Mouse (Mus musculus) heart, postnatal 14 days (tissue): ENCODE data around the gene Mrpl11. TPM values are rescaled to one million over a fixed set of nuclear protein-coding genes. Genes with fewer than 3 reads are reported as not detected.
"Not testable (repeated sequence)": the region's sequence is repeated elsewhere in the genome, so short reads cannot be mapped to it uniquely, and the experiment has no call there.

ENCODE experiments used
- DNase-seq, 2 experiments: peaks; one replicate each; pipeline ENCODE4 v3.0.0; 2021 to 2022
- intact Hi-C: fragments of 180-260 bp; cut with DNase I; formaldehyde crosslinking; loops from one replicate; pipeline ENCODE4 v1.15.1; 2025
- total RNA-seq, 2 experiments: library from RNA; stranded (reverse); gene quantifications; 2 replicates each; pipeline ENCODE4 v1.2.3; 2021

Gene Mrpl11
- total RNA-seq, 2 experiments from 2014 or later = 54.4 to 59.0 TPM

DNA sequence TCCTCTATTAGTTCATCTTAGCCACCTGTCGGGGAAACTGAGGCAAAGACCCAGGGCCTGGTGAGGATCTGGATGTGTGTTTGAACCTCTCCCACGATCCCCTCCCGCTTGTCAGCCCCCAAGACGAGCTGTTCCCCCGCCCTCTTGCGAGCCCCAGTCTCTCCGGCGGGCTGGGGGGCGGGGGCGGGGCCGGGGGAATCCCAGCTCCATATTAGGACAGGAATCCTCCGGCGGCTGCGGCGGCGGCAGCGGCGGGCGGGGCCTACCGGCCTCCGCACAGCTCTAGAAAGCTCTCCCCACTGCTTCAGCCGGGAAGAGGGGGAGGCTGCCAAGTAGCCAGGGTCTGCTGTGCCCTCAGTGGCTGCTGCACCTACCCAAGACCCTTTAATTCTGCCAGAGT lies 28.8 kb downstream of the Mrpl11 start:
- intact Hi-C loops = no loop called here

DNA sequence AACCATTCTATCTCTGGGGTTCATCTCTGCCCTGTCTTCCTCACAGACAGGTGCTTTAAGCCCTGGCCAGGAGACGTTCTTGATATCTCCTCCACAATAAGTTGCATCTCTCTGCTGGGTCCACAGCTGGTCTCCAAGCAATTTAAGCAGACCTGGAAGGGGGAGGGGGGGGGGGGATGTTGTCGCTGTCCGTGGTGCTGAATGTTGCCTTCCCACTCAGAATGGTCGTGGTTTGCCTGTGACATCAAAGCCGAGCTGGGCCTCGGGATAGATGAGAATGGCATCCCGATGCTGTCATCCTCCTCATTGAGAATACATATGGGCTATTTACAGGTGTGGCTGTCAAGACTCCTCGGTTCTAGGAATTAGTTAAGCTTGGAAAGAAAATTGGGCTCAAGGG lies 30.4 kb downstream of the Mrpl11 start:
- intact Hi-C loops = no loop called here

More for the DNA sequence above, 28.8 kb downstream of the Mrpl11 start:
- DNase-seq = no peak

DNA sequence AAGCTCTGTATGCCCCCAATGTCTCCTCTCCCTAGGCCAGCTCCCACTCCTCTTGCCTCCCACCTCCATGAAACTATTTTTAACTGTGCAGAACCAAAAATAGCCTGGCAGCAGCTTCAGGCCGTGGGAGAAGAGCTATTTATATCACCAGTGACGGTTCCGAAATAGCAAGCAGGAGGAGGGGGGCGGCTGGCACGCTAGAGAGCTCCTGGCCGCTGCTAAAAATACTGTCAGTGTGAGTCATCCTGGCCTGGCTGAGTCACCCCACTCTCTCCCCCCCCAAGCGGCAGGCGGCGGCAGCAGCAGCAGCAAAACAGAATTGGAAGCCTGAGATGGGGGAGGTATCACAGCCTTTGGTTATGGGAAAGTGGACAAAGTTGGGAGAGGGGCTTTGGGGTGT lies 31.0 kb downstream of the Mrpl11 start:
- intact Hi-C loops = no loop called here
- DNase-seq = peak; percentile 69 to 81

More for the DNA sequence above, 30.4 kb downstream of the Mrpl11 start:
- no peak for DNase-seq

DNA sequence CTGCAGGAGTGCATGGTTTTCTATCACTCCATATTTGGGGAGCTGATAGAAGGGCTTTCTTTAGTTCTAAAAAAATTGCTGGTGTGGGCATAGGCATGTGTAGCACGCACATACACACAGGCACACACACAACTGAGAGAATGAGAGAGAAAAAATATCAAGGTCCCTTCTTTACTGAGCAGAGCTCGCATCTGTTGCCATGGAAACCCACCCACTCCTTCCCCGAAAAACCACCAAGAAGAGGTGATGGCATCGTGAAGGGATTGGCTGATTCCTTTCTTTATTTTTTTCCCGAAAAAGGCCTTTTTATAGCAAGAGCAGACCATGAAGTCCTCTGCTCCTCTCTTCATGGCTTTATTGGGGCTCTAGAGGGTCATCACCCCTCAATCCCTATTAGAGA lies 32.1 kb downstream of the Mrpl11 start:
- no peak for DNase-seq
- intact Hi-C loops = no loop called here

DNA sequence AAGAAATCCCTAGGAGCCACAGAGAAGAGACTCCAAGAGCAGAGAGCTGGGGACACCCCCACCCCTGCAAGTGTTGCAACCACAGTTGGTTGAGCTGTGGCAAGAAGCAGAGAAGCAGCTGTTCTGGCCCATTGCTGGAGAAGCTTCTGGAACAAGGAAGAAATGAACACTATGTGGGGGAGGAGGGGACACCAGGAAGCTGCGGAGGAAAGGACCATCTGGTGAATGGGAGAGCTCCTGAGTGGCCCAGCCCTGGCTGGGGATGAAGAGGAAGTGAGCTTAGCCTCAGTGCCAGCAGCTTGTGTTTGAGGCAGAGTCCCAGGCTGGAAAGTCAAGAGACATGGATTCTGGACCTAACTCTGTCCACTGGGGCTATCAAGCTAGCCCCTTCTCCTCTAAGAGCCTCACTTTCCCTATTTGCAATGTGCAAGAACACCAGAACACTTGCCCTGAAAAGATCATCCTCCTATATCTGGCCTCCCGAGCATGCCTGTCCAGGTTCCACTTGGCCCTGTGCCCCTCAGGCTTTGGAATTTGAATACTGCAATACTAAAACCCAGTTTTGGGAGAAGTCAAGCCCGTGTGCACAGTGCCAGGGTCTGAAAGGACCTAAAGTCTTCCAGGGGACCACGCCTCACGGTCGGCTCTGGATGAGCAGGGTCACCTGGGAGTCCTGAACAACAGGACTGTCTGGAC lies 37.6 kb downstream of the Mrpl11 start:
- intact Hi-C loops = loop anchor here (5.0 kb wide), 1 partner anchor 372 kb away; the partner anchor contains the start of gene Rce1

DNA sequence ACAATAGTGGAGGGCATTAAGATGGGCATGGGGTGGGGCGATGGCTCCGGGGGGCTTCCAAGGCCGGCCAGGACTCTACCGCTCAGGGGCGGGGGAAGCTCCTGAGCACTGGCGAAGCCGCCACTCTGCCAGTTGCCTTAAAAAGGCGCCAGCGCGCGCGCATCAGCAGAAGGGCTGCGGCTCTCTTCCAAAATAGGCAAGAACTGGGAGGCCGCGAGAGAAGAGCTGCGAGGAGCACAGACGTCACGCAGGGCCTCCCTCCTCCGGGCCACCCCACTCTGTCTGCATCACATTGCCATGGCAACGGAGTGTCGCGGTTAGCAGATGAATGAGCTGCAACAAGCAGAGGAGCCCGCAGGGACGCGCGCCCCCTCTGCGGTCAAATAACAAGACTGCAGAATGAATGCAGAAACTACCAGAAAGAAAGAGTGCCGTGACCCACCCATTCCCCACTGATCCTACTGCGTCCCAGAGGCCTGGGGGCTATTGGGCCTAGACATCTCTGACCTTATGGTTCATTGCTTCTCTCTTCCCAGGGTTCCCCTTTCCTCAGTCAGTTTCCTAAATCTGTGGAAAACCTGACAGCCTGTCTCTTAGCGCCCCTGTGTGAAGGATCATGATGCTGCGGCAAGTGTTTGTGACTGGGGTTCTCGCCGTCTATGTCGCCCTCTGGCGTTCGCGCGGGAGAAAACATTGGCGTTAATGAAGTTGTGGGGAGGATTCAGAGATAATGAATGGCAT lies 39.9 kb downstream of the Mrpl11 start:
- intact Hi-C loops = loop anchor here (1.0 to 5.0 kb wide), 2 partner anchors 21 to 375 kb away; partner anchors contain the start of gene Rce1
- DNase-seq = peak; percentile 78 to 85

More for the DNA sequence above, 37.6 kb downstream of the Mrpl11 start:
- DNase-seq = no peak

DNA sequence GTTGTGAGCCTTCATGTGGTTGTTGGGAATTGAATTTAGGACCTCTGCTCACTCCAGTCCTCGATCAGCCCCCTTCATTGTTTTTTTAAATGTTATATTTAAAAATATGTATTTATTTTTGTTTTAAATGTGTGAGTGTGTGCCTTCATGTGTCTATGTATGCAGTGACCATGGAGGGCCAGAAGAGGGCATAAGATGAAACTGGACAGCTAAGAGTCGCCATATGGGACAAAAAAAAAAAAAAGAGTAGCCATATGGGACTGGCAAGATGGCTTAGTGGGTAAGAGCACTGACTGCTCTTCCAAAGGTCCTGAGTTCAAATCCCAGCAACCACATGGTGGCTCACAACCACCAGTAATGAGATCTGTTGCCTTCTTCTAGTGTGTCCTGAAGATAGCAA lies 41.7 kb downstream of the Mrpl11 start:
- intact Hi-C loops = loop anchor here (5.0 kb wide), 1 partner anchor 376 kb away; the partner anchor contains the start of gene Rce1
- DNase-seq = not testable (repeated sequence)

DNA sequence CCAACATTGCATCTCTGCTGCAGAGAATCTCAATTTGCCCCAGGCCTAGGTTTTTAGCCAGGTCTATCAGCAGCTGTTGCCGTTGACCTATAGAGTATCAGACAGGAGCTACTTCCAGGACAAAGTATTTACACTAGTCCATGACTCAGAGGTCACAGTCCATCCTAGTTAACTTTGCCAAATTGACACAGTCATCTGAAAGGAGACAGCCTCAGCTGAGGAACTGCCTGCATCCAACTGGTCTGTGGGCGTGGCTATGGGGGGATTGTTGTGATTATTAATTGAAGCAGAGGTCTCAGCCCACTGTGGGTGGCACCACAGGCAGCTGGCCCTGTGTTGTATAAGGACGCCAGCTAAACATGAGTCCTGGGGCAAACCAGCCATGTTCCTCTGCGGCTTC lies 43.0 kb downstream of the Mrpl11 start:
- intact Hi-C loops = loop anchor here (5.0 kb wide), 1 partner anchor 378 kb away; the partner anchor contains the start of gene Rce1
- no peak for DNase-seq

DNA sequence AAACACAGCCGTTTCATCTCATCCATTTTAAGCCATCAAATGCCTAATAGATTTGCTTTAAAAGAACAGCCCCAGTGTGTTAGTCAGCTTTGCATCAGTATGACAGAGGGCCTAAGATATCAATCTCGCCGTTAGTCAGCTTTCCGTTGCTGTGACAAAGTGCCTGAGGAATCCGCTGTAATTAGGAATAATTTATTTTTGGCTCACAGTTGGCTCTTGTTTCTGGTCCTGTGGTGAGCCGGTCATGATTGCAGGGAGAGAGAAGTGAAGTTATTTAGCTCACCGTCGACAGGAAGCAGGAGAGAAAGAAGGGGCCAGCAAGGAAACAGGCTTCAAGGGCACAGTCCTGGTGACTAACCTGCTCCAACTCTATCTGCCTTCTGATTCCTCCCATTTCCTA lies 51.2 kb downstream of the Mrpl11 start:
- intact Hi-C loops = no loop called here
- no peak for DNase-seq

DNA sequence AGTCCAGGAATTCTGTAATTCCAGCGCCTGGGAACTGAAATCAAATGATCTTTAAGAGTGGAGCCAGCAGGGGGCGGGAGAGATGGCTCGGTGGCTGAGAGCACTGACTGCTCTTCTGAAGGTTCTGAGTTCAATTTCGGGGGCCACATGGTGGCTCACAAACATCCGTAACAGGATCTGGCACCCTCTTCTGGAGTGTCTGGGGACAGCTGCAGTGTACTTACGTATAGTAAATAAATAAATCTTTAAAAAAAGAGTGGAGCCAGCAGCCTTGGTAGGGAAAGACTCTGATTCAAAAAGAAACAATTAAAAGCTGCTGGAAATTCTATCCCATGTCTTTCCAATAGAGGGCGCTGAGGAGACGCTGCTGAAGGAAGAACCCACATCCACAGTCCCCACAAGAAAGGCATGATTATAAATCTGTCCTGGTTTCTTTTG lies 53.0 kb downstream of the Mrpl11 start:
- peak; percentile 20 to 37 for DNase-seq
- intact Hi-C loops = loop anchor here (5.0 kb wide), 1 partner anchor 57 kb away; no protein-coding TSS in a partner anchor

DNA sequence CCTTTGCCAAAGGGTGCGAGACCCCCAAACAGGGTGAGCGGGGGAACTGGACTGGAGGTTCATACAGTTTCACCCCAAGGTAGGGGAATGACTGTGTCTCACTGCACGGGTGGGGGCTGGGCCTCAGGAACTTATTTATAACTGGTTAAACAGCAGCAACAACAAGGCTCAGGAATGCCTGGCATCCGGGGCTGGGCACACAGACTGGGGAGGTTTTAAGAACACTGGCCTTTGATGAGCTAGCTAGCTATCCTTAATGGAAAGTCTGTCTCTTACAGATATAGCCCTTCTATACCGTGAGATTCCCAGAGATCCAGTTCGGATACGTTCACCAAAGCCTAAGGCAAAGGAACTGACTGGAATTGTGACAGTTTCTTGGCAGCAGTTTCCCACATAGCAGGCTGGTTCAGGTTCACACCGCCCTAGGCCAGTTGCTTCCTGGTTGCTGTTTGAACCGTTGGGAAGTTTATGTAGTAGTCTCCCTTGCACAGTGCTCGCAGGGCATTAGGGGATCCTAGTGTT lies 54.3 kb downstream of the Mrpl11 start:
- peak; percentile 30 to 63 for DNase-seq
- intact Hi-C loops = loop anchor here (5.0 kb wide), 1 partner anchor 56 kb away; no protein-coding TSS in a partner anchor

Other genes with a start within 250 kb of the Mrpl11 start
- 1 to 10 TPM; 5.8 to 6.3 TPM for gene Rbm4b, start 205.7 kb upstream of the Mrpl11 start, total RNA-seq
- 10 to 100 TPM; 41.4 to 48.7 TPM for gene Rbm4, start 168.2 kb upstream of the Mrpl11 start, total RNA-seq
- 10 to 100 TPM; 21.1 to 24.7 TPM for gene Gm21992, start 150.5 kb upstream of the Mrpl11 start, total RNA-seq
- 10 to 100 TPM; 25.3 to 32.3 TPM for gene Rbm14, start 150.5 kb upstream of the Mrpl11 start, total RNA-seq
- gene Ccs, start 122.8 kb upstream of the Mrpl11 start, total RNA-seq = 10 to 100 TPM; 29.3 to 29.9 TPM
- gene Ccdc87, start 122.8 kb upstream of the Mrpl11 start, total RNA-seq = not detected
- 10 to 100 TPM; 69.5 to 76.3 TPM for gene Ctsf, start 107.0 kb upstream of the Mrpl11 start, total RNA-seq
- gene Actn3, start 84.2 kb upstream of the Mrpl11 start, total RNA-seq = under 1 TPM; 0.39 to 0.88 TPM
- gene Zdhhc24, start 83.5 kb upstream of the Mrpl11 start, total RNA-seq = 1 to 10 TPM; 4.3 to 4.6 TPM
- 1 to 10 TPM; 3.3 to 3.9 TPM for gene Bbs1, start 55.5 kb upstream of the Mrpl11 start, total RNA-seq
- 10 to 100 TPM; 25.4 to 26.0 TPM for gene Dpp3, start 33.9 kb upstream of the Mrpl11 start, total RNA-seq
- 1 to 10 TPM in 1 of 2 experiments, under 1 TPM in 1; 0.73 to 1.1 TPM for gene Peli3, start 19.0 kb upstream of the Mrpl11 start, total RNA-seq
- gene Npas4, start 28.2 kb downstream of the Mrpl11 start, total RNA-seq = not detected
- gene Slc29a2, start 61.7 kb downstream of the Mrpl11 start, total RNA-seq = 10 to 100 TPM; 15.2 to 15.3 TPM
- 10 to 100 TPM; 40.8 to 44.4 TPM for gene B4gat1, start 76.7 kb downstream of the Mrpl11 start, total RNA-seq
- 1 to 10 TPM in 1 of 2 experiments, under 1 TPM in 1; 0.98 to 1.8 TPM for gene AC124502.3, start 76.7 kb downstream of the Mrpl11 start, total RNA-seq
- gene Brms1, start 79.2 kb downstream of the Mrpl11 start, total RNA-seq = 10 to 100 TPM; 12.9 to 14.8 TPM
- 1 to 10 TPM; 1.8 TPM for gene Rin1, start 88.3 kb downstream of the Mrpl11 start, total RNA-seq
- 10 to 100 TPM; 21.3 to 23.9 TPM for gene Cd248, start 105.9 kb downstream of the Mrpl11 start, total RNA-seq
- gene Tmem151a, start 123.4 kb downstream of the Mrpl11 start, total RNA-seq = 1 to 10 TPM; 2.7 to 2.8 TPM
- gene Yif1a, start 126.4 kb downstream of the Mrpl11 start, total RNA-seq = 10 to 100 TPM; 70.4 to 70.8 TPM
- under 1 TPM in 1 of 2 experiments, not detected in 1; 0.63 TPM for gene Cnih2, start 136.4 kb downstream of the Mrpl11 start, total RNA-seq
- gene Rab1b, start 144.9 kb downstream of the Mrpl11 start, total RNA-seq = 100 to 1,000 TPM; 187 to 192 TPM
- gene Klc2, start 156.4 kb downstream of the Mrpl11 start, total RNA-seq = 10 to 100 TPM; 41.3 to 44.8 TPM